Mouse (Mus musculus) cerebellum, adult 8-10 months (tissue): ENCODE results near the gene Cacna1g.

Source experiments
- DNase-seq: peaks from one replicate; pipeline ENCODE4 v3.0.0; 2022

The Cacna1g gene

DNA sequence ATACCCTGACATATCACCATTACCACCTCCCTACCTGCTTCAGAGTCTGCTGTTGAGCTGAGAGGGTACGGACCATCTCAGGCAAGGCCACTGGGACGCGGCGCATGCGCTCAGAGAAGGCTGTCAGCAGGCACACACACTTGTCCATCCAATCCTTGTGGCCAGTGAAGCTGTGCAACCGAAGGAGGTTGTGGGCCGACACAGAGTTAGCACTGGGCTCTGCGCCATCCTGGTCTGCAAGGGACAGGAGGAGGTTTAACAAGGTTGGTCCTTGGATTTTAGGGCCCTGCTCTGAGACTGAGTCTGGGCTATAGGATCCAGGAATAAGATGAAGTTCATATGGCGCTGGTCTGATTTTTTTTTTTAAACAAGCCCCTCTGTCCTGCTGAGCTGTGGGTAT is 6.4 kb upstream of the Cacna1g start:
- DNase-seq = no peak

DNA sequence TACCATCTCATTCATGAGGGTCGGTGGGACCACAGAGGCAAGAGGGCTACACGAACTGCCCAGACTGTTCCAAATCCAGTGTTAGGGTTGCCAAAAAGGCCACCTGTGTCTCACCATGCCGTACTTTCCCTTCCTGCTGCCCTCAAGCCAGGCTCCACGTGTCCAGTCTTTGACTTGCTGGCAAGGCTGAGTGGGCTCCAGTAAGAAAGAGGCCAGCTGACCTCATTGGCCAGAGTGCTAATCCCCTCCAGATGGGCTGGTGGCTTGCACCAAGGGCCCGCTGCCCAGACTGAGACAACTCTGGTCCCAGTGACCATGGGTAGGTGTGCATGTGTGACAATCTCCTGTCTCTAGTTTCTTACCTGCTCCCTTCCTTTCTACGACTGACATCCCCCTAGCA is 3.7 kb upstream of the Cacna1g start:
- DNase-seq = peak; percentile 68

DNA sequence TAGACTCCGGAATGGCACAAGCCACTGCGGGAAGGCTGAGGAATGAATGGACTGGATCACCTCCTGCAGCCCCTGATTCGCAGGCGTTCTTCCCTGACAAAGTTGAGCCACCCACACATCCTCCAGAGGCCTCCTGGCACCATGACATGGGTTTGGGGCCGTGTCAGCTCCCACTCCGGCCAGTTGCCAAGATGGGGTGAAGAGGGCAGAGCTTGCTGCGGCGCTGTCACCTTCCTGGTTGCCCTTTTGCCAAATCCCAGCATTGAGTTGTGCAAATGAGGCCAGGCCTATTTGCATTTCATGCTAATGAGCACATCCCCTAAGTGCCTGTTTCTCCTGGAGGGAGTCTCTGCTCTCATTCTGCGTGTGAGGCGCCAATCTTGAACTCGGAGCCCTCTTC is 1.7 kb upstream of the Cacna1g start:
- DNase-seq = no peak

DNA sequence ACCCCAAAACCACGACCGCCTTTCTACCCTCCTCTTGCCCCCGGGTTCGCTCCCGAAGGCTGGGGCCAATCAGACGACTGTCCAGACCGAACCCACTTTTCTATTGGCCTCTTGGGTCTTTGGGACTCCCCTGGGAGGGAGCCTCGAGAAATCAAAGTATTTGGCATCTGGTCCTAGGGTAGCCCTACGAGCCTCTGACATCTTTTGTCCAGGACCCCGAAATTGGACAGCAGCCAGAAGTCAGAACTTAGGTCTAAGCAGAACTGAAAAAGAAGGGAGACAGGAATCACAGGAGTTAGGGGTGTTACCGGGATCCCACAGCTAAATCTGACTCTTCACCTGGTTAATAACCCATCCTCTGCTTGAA is 529 bp upstream of the Cacna1g start:
- DNase-seq = no peak

DNA sequence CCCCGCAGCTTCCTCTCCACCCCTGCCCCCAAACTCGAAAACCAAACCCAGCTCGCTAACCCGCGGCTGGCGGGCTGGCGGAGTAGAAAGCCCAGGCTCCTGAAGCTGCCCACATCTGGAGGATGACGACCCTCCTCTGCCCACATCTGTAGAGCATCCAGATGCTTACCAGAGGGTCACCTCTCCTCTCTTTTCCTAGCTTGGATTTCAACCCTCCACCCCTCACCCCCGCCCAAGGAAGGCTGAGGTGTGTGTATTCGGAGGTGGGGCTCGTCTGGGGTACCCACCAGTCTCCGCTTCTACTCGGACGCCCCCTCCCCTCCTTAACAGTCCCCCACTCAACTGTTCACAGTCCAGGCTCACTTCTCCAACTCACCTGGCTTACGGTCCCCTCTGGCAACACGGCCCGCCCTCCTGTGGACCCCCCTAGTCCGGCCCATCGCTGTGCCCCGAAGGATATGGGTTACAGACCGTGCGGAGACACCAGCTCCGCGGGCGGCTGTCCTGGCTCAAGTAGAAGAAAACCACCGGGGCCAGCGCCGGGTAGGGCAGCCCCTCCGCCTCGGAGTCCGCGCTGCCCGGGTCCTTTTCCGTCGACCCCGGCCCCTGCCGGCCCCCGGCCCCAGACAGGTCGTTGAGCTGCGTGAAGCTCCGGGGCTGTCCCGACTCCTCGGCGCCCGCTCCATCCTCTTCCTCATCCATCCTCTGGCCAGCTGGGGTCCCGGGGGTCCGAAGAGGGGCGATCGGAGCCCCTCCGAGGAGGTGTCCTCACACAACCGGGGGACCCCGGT is 887 bp downstream of the Cacna1g start:
- DNase-seq = no peak

DNA sequence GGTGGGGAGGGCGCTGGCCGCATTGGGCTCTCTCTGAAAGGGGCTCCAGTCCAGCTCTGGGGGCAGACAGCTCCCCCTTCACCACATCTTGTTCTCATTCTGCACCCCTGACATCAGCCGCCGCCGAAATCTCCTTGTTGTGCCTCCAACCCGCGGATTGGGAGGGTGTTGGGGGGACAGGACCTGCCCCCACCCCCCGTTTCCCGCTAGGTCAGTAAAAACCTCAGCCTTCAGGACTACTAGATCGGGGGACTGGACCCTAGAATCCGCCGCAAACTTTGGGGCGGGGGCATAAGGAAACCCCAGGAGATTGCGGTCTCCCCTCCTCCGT is 1.4 kb downstream of the Cacna1g start:
- DNase-seq = no peak

DNA sequence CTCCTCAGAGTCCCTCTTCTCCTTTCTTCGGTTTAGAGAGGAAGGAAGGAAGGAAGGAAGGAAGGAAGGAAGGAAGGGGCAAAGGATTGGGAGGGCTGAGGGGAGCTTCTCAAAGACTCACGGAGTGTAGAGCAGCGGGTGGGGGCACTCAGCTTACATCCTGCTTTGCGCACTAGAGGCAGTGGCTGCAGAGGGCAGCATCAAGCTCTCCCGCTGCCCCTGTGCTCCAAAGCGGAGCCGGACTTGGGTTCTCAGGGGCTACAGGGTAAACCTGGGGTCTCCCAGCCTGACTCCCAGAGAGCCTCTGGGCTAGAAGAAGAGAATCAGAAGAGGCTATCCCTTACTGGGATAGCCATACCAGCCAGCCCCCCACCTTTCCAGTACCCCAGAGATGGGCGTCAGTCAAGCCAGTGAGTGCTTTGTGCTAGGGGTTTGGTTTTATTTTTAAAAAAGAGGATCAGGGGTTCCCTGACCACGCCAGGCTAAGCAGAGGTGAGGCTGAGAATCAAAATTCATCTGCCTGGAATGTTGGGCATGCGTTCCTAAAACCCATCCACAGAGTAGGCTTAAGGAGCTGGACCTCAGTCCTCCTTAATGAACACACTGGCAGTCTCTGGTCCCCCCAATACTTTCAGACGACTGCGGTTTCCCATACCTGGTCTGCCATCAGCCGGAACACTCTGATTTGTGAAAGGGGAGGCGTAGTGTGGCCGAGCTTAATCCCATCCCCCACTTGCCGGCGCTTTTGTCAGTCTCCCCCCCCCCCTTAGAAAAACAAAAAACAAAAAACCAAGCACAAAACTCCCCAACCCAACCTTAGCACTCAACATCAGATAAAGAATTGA is 2.0 kb downstream of the Cacna1g start:
- no peak for DNase-seq

DNA sequence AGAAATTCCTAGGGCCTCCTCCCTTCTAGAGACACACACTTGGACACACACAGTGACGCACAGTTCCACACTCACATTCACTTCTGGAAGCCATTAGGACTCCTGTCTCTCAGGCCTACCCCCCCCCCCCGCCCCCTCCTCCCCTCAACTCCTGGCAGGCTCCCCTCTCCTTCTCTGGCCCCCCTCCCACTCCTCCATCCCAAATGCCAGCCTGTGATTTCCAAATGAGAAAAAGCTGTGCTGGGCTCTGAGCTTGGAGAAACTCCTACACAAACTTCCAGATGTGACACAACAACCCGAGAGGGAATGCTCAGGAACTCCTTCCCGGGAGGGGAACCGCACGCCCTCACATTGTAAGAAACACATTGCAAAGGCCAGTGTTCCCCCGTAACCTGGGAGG is 3.6 kb downstream of the Cacna1g start:
- DNase-seq = no peak

DNA sequence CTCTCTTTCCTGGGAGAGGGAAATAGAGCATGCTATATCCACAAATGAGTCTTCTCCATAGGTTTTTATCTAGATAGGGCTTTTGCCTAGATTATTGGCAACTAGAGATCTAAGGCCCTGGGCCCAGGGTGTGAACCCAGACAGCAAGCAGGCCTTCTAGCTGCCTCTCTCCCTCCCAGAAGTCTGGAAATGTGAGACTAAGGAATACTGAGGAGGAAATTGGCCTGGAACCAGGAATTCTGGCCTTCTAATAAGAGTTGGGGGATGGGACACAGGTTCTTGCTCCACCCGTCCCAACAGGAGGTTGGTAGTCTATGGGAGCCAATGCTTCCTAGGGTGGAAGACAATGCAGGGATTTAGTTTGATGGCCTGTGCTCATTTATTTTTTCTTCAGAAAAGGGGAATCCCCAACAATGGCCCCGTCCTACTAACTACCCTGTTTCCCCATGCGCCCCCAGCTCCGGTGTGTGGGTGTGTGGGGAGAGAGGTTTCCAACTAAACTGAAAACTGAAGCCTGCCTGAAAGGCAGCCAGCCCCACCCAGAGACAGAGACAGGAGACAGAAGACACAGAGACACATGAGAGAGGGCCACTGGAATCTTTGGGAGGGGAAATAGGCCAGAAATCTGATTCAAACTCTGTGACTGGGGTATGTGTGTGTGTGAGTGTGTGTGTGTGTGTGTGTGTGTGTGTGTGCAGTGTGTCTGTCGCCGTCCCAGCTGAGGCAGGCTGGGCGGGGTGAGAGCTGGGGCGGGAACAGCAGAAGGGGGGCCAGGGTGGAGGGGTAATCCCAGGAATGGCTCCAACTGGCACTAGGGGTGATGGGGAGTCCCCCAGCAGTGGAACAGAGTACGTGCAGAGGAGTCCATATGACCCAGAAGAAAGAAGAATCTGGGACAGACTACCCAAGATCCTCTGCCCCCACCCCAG is 4.6 kb downstream of the Cacna1g start:
- no peak for DNase-seq

DNA sequence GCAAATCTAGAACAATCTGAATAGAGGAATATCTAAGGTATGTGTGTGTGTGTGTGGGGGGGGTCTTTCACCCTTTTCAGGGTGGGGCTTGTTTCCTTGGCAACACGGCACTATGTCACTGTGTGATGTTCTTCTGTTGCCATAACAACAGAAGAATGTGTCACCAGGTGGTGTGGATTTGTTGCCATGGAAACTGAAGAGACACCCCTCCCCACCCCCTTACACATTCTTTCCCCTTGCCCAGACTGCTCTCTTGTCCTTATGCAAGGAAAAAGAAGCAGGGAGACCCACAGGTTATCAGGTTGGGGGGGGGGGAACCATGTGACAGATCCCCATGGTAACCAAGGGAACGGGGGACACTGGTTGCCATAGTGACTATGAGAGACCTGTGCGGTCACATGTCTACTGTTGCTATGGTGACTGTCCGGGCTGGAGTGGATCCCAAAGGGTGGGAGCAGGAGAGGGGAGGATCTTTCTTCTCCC is 5.4 kb downstream of the Cacna1g start:
- no peak for DNase-seq

DNA sequence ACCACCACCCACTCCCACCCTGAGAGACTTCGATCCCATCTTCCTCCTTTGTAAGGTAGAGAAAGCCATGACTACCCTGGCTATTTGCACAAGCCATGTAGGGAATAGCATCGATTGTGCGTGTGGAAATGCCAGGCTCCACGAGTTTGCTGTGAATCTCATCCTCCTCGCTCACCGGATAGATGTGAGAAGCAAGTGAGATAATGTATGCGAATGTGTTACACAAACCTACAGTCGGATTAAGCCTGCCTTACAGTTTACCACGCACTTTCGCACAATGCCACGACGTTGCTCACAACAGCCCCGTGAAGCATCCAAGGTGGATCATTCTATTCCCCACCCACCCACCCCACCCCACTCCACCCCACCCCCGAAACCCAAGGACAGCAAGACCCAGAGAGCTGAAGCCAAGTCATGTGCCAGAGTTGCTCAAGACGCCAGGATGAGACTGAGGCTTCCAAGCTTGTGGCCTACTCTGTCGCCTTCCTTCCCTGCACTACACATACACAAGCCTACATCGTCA is 7.6 kb downstream of the Cacna1g start:
- no peak for DNase-seq

DNA sequence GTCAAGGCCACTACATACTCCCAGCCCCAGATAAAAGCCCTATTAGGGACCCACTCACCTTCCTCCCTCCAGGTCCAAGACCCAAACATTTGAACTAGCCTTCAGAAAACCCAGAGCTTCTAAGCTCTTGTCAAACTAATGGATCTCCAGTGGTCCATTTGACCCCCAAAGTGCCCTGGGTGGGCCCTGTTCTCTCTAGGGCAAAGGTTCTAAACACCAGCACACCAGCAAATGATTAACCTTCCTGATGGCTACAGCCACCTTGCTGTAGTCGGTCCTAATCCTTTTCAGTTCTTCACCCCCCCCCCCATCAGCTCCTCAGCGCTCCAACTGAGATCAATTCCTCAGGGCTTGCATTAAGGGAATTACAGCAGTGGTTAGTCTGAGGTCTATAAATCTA is 9.8 kb downstream of the Cacna1g start:
- DNase-seq = no peak

DNA sequence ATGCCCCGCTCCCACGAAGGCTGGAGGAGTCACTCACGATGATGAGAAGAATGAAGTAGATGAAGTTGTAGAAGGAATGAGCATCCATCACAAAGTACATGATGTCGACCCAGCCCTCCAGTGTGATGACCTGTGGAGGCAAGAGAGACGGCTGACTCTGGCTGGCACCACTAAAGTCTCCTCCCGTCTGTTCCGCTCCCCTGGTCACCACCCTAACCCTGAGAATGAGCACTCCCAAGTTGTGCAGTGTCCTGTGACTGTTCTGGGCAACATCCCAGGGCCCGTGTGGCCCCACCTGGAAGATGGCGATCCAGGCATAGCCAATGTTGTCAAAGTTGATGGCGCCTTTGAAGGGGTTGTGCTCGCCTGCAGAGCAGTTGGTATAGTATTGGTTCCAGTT is 12.1 kb downstream of the Cacna1g start:
- DNase-seq = no peak

DNA sequence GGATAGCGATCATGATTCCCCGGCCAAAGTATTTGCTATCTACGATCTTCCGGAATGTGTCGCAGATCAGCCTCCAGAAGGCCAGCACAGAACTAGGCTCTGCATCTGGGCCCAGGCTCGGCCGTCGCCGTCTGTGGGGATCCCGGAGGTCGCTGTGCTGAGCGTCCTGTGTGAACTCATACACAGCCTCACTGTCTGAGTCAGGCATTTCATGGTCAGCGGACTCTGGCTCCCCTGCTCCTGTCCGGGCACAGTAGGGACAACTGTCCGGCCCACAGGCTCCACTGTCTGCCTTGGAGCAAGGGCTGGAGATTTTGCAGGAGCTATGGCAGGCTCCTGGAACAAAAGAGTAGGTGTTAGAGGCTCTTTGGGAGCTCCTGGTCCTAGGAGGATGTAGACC is 17.0 kb downstream of the Cacna1g start:
- DNase-seq = no peak

DNA sequence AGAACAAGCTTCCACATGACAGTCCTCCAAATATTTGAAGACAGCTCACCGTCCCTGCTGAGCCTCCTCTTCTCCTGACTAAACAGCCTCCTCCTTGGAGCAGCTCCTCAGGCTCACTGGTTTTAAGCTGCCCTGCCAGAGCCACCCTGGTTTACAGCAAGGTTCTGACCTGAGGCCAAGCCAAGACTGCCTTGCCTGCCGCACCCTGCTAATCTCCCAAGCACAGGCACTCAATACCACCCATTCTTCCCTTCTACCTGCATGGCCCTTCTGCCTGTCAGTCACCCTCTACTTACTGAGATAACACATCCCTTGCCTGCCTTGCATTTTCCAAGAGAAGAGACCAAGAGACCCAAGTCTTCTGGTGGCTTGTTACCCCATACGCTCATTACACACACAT is 17.7 kb downstream of the Cacna1g start:
- DNase-seq = no peak

DNA sequence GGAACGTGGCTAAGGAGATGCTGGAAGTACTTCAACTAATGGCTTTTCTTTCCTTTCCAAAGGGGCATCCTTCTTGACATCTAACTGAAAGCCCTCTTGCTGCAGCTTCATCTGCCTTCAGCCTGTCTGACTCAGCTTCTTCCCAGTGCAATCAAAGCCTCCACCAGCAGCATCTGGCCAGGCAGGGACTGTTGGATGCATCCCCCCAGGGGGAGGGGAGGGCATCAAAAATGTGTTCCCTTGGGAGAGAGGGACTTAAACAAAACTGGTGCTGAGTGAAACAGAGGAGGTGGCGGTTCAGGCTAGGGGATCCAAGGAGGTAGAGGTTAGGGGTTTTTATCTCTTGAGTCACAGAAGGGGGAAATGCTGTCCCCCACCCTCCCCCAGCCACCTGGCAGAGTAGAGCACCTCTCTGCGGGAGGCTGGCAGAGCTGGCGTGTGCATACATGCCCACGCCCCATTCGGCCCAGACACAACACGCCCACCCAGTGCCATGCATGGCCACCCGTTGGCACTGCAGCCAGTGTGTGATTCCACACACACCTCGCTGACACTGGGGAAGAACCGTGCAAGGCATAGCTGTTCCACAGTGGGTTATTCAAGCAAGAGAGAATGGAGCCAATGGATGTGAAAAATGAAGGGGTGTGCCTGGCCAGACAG is 18.7 kb downstream of the Cacna1g start:
- no peak for DNase-seq

DNA sequence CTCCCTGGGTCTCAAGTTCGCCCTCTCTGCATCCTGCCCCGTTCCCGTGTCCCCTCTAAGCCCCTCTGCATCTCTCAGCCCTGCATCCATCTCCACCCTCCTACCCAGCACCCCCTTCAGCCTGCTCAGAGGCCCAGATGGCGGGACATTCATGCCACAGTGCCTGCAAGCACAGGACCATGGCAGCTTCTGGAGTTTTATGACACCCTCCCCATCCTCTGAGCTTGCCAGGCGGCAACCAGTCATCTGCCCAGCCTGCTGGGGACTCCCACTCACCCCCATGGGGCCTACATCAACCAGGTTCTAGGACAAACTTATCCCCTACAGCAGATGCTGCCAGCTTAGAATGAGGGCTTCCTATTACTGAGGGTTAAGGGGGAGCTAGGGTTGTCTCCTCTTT is 19.2 kb downstream of the Cacna1g start:
- DNase-seq = no peak

DNA sequence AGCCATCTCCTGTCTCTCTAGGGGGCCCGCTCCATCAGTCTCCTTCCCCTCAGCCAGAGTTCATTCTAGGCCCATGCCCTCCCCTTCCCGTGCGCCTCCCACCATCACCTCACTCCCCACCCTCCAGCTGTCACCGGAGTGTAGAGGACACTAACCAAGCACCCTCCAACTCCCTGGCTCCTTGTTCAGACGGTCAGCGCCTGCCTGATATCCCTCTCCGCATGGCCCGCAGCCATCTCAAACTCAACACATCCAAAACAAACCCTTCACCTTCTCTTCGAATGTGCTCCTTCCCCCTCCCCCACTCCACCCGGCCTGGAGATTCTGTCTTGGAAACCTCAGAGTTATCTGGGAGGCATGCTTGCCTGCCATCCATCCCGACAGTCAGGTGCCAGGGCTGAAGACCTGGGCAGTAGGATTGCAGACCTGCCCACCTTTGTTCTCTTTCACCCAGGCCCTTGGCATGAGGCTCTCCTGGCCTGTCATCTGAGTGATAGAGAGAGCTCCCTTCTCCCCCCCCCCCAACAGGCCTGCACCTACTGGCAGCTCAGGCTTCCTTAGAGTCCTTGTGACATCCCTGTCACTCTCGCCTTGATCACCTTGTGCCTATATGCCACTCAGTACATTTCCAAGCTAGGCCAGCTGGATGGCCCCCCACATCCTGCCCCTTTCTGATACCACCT is 22.8 kb downstream of the Cacna1g start:
- no peak for DNase-seq

DNA sequence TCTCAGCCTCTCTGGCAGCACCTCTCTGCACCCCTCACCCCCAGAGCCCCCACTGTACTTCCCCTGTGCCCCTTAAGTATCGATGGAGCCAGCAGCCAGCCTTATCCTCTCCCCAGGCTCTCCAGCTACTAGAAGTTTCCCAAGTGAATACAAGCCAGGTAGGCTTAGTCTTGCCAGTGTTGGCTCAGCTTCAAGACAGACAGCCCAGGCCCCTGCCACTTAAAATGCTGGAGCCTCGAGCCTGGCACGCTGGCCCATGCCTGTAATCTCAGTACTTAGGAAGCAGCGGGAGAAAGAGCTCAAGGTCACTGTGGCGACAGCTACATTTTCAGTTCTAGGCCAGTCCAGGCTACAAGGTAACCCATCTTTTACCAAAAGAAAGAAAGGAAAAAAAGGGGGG is 24.1 kb downstream of the Cacna1g start:
- no peak for DNase-seq

DNA sequence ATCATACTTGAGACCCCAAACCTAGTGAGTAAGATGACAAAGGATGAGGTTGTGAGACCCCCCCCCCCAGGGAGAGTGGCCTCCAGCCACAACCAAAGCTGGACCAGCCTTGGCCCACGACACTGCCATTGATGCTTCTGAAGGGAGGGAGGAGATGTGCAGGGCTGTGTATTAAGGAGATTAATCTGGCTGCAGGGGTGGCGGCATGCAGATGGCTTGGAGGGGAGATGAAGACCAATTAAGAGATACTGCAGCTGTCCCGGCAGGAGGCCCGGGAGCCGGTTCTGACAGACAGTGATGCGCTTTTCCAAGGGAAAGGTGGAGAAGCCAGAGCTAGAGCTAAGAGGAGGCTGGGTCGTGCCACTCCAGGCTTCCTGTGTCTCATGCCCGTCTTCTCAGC is 24.8 kb downstream of the Cacna1g start:
- DNase-seq = no peak

DNA sequence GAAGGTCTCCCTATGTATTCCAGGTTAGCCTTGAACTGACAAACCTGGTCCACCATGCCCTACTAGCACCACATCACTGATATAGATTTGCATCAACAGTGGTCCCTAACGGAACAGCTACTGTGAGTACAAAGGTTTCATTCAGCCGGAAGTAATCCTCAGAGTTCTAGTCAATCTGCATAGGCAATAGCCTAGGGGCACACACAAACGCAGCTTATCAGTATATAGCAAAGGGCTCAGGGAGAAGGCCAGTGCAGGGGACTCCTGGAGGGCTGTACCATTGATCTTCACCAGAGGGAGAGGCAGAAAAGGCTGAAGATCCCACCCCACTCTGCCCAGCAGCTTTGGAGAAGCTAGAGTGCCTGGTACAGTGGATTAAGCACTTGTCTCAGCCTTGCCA is 27.0 kb downstream of the Cacna1g start:
- DNase-seq = no peak

DNA sequence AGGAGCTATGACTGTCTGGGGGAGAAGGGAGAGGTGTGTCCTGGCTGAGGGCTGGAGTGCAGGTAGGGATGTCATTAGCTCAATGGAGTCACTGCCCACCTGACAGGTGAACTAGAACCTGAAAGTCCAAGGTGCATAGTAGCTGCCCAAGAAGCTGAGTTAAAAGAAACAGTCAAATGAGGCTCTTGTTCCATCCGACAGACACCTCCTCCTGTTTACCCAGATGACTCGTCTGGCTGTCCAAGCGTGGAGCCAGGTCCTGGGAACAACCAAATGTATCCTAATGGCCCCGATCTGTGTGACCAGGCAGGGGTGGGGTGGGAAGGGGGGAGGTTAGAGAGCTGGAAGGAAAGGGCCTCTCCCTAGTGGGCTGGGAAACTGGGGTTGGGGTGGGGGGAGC is 28.7 kb downstream of the Cacna1g start:
- no peak for DNase-seq
